Mouse (Mus musculus) embryonic facial prominence, embryonic 13.5 days (tissue): Measurements from ENCODE around the gene Pknox2. TPM values are rescaled to one million over a fixed set of nuclear protein-coding genes. Genes with fewer than 3 reads are reported as not detected.

Experiments used
- ATAC-seq: fragments of 200-750 bp; cut with Nextera tagmentation; 2 replicates; pipeline ENCODE4 v1.8.0; 2017; ENCODE audit warnings: low read depth; ENCODE audit not compliant: insufficient number of reproducible peaks, insufficient read depth, low FRiP score, low TSS enrichment
- H3K27ac ChIP-seq: fragments of 300-500 bp; sonication (generic); 2 replicates; pipeline ENCODE4 v1.5.1; 2015; ENCODE audit warnings: moderate library complexity, mild to moderate bottlenecking, inconsistent platforms
- H3K27me3 ChIP-seq: fragments of 300-500 bp; sonication (generic); 2 replicates; pipeline ENCODE4 v1.6.1; 2015; ENCODE audit warnings: mild to moderate bottlenecking, inconsistent platforms
- H3K36me3 ChIP-seq: fragments of 300-500 bp; sonication (generic); 2 replicates; pipeline ENCODE4 v1.6.1; 2015; ENCODE audit warnings: mild to moderate bottlenecking, inconsistent platforms
- H3K4me1 ChIP-seq: fragments of 300-500 bp; sonication (generic); 2 replicates; pipeline ENCODE4 v1.6.1; 2015; ENCODE audit warnings: inconsistent platforms
- H3K4me2 ChIP-seq: fragments of 300-500 bp; sonication (generic); 2 replicates; pipeline ENCODE4 v1.6.1; 2015; ENCODE audit warnings: moderate library complexity, mild to moderate bottlenecking, inconsistent platforms
- H3K4me3 ChIP-seq: fragments of 300-500 bp; sonication (generic); 2 replicates; pipeline ENCODE4 v1.5.1; 2015; ENCODE audit warnings: mild to moderate bottlenecking, inconsistent platforms
- H3K9ac ChIP-seq: fragments of 300-500 bp; sonication (generic); 2 replicates; pipeline ENCODE4 v1.6.1; 2015; ENCODE audit warnings: mild to moderate bottlenecking, inconsistent platforms
- H3K9me3 ChIP-seq: fragments of 300-500 bp; sonication (generic); 2 replicates; pipeline ENCODE4 v1.6.1; 2016; ENCODE audit warnings: inconsistent platforms
- WGBS: fragments of 180-500 bp; shearing (Covaris S2); methylation state at CpG from one replicate; pipeline ENCODE4 v1.1.7; 2015; ENCODE audit warnings: mixed read lengths; 5-methylcytosine and 5-hydroxymethylcytosine counted together
- polyA plus RNA-seq: library from polyadenylated mRNA; unstranded; fragments of >200 nt; fragmentation: Nextera tagmentation; extraction: Ambion mirVana; gene quantifications from 2 replicates; pipeline ENCODE4 v1.2.1, GENCODE M21; 2015

The Pknox2 gene
- polyA plus RNA-seq, 1 experiment from 2014 or later, result 10.9 TPM

DNA sequence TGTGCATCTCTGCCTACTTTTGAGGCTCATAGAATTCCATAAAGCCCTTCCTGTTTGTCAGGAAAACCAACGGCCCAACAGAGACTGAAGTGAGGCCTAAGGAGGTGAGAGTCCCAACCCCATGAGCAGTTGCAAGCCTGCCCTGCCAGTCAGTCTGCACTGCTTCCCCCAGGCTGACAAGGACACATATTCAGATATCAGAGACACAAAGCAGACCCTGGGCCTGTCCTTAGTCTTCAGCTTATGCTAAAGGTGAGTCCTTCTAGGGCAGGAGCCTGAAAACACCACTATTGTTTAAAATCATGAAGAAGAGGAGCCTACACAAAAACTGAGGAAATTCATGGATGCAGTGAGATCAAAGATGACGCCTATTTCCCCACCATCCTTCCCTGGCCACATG lies 13.5 kb upstream of the Pknox2 start:
- ATAC-seq, result no peak
- 78% methylated on average over 2 of the region's 2 CpGs for WGBS
- H3K27ac ChIP-seq, result no peak overlapping the region

DNA sequence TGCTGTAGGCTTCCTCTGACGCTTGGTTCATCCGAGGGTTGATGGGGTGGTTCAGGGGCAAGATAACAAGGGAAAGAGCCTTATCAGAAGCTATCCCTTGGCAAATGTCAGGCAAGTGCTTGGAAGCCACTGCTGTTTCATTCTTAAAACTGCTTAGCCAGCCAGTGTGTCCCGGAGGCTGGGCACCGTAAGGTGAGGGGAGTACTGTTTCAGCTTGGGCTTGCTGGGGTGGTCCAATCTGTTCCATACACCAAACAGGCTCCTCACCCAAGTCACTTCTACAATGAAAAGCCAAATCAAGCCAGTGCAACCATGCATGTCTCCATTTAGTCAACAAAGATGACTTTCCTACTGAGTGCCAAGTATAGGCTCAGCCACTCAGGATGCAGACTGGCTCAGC lies 679 bp upstream of the Pknox2 start:
- no peak for ATAC-seq
- H3K27me3 ChIP-seq, result peaks cover 34% of the 10 kb centered on the region
- no peak overlapping the region for H3K27ac ChIP-seq
- no peak overlapping the region for H3K4me2 ChIP-seq
- H3K4me1 ChIP-seq, result peaks cover 31% of the 10 kb centered on the region
- H3K36me3 ChIP-seq, result no peaks in the 10 kb centered on the region
- no peaks in the 10 kb centered on the region for H3K9me3 ChIP-seq
- WGBS, result 47% methylated on average over 4 of the region's 4 CpGs
- no peak overlapping the region for H3K9ac ChIP-seq
- H3K4me3 ChIP-seq, result no peak overlapping the region

More for the DNA sequence above, 13.5 kb upstream of the Pknox2 start:
- H3K4me3 ChIP-seq, result no peak overlapping the region
- H3K9me3 ChIP-seq, result no peaks in the 10 kb centered on the region
- no peak overlapping the region for H3K9ac ChIP-seq
- H3K4me2 ChIP-seq, result no peak overlapping the region
- 0 out of 2 replicates have a peak, but pooled peaks cover under 1% of the 10 kb centered on the region for H3K27me3 ChIP-seq
- H3K4me1 ChIP-seq, result peaks cover 4% of the 10 kb centered on the region; the same call in 1 of the 2 replicates
- no peaks in the 10 kb centered on the region for H3K36me3 ChIP-seq

GRCm38 (mm10) chr9:37146603-37147358 lies 426 bp downstream of the Pknox2 start:
- peak; percentile 84 for ATAC-seq
- H3K36me3 ChIP-seq, result no peaks in the 10 kb centered on the region
- H3K27me3 ChIP-seq, result peaks cover 41% of the 10 kb centered on the region

GRCm38 (mm10) chr9:37146353-37146602 lies 929 bp downstream of the Pknox2 start:
- H3K27me3 ChIP-seq, result peaks cover 46% of the 10 kb centered on the region
- H3K36me3 ChIP-seq, result no peaks in the 10 kb centered on the region

More at GRCm38 (mm10) chr9:37146603-37147358, 426 bp downstream of the Pknox2 start:
- Histone ChIP-seq H3K27ac (peak overlapping the region; percentile 97), H3K4me2 (peak overlapping the region; percentile 90), H3K9me3 (no peaks in the 10 kb centered on the region), H3K9ac (peak overlapping the region; percentile 91), H3K4me1 (peaks cover 38% of the 10 kb centered on the region), H3K4me3 (peak overlapping the region; percentile 77)
- WGBS, result under 1% methylated on average over 56 of the region's 75 CpGs

GRCm38 (mm10) chr9:37145616-37146352 lies 1.4 kb downstream of the Pknox2 start:
- under 1% methylated on average over 43 of the region's 43 CpGs for WGBS

More at GRCm38 (mm10) chr9:37146353-37146602, 929 bp downstream of the Pknox2 start:
- H3K27ac ChIP-seq, result peak overlapping the region; percentile 97
- H3K9me3 ChIP-seq, result no peaks in the 10 kb centered on the region
- H3K4me2 ChIP-seq, result peak overlapping the region; percentile 90
- peak overlapping the region; percentile 91 for H3K9ac ChIP-seq
- no peak for ATAC-seq
- H3K4me3 ChIP-seq, result peak overlapping the region; percentile 77
- under 1% methylated on average over 12 of the region's 12 CpGs for WGBS
- H3K4me1 ChIP-seq, result peaks cover 43% of the 10 kb centered on the region

DNA sequence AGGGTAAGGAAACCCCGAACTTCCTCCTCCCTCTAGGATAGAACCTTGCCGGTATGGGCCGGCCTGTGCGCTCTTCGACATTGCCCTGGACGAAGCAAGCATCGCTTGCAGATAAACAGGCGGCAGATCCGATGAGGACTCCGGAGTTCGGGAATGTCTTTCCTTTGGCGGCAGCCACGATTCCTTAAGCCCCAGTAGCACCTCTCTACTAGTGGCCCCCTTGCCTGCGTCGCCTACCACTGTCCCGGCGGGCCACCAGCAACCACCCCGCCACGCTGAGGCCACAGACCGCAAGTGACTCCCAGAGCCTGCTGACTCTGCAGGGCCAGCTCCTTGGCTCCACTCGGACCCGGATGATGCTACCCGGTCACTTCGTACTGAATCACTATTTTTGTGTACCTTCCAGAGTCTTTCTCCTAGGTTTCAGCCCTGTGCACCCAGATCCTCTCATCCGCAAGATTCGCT lies 2.0 kb downstream of the Pknox2 start:
- no peak for ATAC-seq
- Histone ChIP-seq H3K9me3 (no peaks in the 10 kb centered on the region), H3K9ac (peak overlapping the region; percentile 91), H3K4me1 (peaks cover 54% of the 10 kb centered on the region), H3K27me3 (peaks cover 55% of the 10 kb centered on the region), H3K4me3 (peak overlapping the region; percentile 77), H3K4me2 (peak overlapping the region; percentile 90), H3K36me3 (no peaks in the 10 kb centered on the region), H3K27ac (peak overlapping the region; percentile 97)
- 1% methylated on average over 26 of the region's 26 CpGs for WGBS

More at GRCm38 (mm10) chr9:37145616-37146352, 1.4 kb downstream of the Pknox2 start:
- Histone ChIP-seq H3K27me3 (peaks cover 49% of the 10 kb centered on the region), H3K4me3 (peak overlapping the region; percentile 77), H3K36me3 (no peaks in the 10 kb centered on the region), H3K9ac (peak overlapping the region; percentile 91), H3K27ac (peak overlapping the region; percentile 97), H3K4me2 (peak overlapping the region; percentile 90), H3K9me3 (no peaks in the 10 kb centered on the region), H3K4me1 (peaks cover 48% of the 10 kb centered on the region)
- ATAC-seq, result peak; percentile 7; the same call in 1 of the 2 replicates

DNA sequence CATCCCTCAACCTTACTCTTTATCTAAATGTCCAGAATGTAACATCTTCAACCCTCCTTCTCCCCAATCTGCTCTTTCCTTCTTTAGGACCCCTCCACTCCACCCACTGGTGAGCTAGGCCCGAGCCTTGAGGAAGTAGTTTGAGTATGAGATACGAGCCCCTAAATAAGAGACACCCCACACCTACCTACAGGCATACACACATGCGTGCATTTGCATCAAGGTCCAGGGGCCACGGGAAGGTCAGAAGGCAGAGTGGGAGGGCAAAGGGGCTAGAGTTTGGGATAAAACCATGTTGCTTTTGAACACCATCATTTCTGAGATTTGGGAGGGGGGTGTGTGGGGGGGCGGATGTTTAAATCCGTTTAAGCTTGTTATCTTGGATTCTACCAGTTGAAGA lies 2.5 kb downstream of the Pknox2 start:
- no peaks in the 10 kb centered on the region for H3K9me3 ChIP-seq
- H3K4me3 ChIP-seq, result peak overlapping the region; percentile 77
- 7% methylated on average over 6 of the region's 6 CpGs for WGBS
- peak overlapping the region; percentile 90 for H3K4me2 ChIP-seq
- H3K27me3 ChIP-seq, result peaks cover 58% of the 10 kb centered on the region
- H3K27ac ChIP-seq, result peak overlapping the region; percentile 97
- no peaks in the 10 kb centered on the region for H3K36me3 ChIP-seq
- no peak for ATAC-seq
- peaks cover 59% of the 10 kb centered on the region for H3K4me1 ChIP-seq
- H3K9ac ChIP-seq, result peak overlapping the region; percentile 91

DNA sequence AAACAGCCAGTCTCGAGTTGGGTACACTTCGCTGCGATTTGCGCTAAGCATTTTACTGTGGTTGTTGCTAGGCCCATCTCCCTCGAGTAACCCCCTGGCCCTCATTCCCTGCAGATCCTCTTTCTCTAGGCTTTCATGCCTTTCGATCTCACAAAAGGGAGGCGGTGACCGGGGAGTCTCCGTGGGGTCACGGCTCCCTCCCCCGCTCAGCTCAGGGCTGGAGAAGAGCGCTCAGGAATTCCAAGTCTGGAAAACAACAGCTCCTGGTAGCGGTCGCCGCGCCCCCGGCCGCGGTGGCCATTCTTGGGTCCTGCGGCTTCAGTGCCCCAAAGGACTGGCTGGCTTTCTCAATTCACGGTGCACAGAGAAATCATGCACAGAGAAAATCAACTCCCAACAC lies 3.0 kb downstream of the Pknox2 start:
- H3K36me3 ChIP-seq, result no peaks in the 10 kb centered on the region
- H3K9me3 ChIP-seq, result no peaks in the 10 kb centered on the region
- 7% methylated on average over 21 of the region's 21 CpGs for WGBS
- H3K27me3 ChIP-seq, result peaks cover 62% of the 10 kb centered on the region
- peak overlapping the region; percentile 90 for H3K4me2 ChIP-seq
- peak overlapping the region; percentile 97 for H3K27ac ChIP-seq
- peaks cover 64% of the 10 kb centered on the region for H3K4me1 ChIP-seq
- peak overlapping the region; percentile 77 for H3K4me3 ChIP-seq
- peak overlapping the region; percentile 91 for H3K9ac ChIP-seq
- ATAC-seq, result no peak

- no peak for ATAC-seq
- Histone ChIP-seq H3K27me3 (peaks cover 62% of the 10 kb centered on the region), H3K9me3 (no peaks in the 10 kb centered on the region), H3K27ac (peak overlapping the region; percentile 97), H3K4me2 (peak overlapping the region; percentile 90), H3K9ac (peak overlapping the region; percentile 91; the same call in 1 of the 2 replicates), H3K4me3 (peak overlapping the region; percentile 77), H3K36me3 (no peaks in the 10 kb centered on the region), H3K4me1 (peaks cover 71% of the 10 kb centered on the region)
- 9% methylated on average over 12 of the region's 12 CpGs for WGBS
Measured at GRCm38 (mm10) chr9:37143046-37143931, 3.9 kb downstream of the Pknox2 start.

DNA sequence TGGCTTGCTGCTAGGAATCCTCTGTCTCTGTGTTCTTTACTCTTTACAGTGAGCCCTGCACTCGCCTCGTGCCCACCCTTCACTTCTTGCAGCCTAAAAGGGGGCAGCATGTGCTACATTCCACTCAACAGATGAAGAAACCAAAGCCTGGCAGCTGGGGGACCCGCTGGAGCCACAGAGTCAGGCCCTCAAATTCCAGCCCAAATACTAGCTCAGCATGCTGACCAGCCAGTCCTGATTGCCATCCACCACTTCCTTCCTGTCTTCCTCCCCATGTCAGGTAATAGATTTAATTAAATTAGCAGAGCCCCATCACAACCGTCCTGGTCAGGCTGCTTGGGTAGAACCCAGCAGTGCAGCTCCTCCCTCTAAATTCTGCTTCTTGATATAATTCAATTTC lies 5.1 kb downstream of the Pknox2 start:
- Histone ChIP-seq H3K27me3 (peaks cover 65% of the 10 kb centered on the region), H3K9me3 (no peaks in the 10 kb centered on the region), H3K9ac (no peak overlapping the region), H3K4me2 (no peak overlapping the region), H3K4me1 (peaks cover 74% of the 10 kb centered on the region), H3K36me3 (no peaks in the 10 kb centered on the region), H3K27ac (peak overlapping the region; percentile 40; the same call in 1 of the 2 replicates), H3K4me3 (no peak overlapping the region)
- no peak for ATAC-seq
- WGBS, result 14% methylated on average over 4 of the region's 4 CpGs
